ENCODE assay signal across 8 mouse cellular contexts in the genomic region with DNA sequence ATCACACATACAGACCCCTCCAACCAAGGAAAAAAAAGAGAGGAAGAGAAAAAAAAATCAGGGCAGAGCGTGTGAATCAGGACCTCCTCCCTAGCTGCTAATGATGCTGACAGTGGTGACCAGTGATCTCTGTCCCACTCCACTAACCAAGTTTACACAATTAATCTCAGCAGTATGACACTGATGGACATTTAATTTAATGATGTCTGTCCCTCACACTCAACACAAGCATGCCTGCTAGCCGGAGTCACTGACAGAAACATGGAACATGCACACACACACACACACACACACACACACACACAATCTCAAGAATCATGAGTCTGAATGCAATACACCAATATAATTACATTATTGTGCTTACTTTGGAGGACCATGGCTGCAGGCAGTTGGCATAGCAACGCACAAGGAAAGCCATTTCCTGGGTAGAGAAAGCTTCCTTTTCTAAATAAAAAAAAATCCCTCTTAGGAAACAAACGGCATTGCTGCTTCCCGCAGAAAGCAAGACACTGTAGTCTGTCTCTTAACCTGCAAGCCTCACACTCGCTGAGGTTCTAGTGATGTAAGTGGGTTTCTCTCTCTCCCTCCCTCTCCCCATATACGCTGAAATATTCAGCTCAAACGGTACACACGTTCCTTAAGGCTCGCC.
A peak's percentile ranks its signal among the peaks of the same experiment; 100 is the strongest.
DNase-seq lines count a peak whose midpoint lies in the region; ATAC-seq lines count a peak whose summit lies in the region.

No protein-coding gene starts in this region.

- H3K9ac ChIP-seq in forebrain, embryonic 16.5 days (replicated peaks; ENCODE audit: low read depth, low read length) = peak overlapping the region; percentile 61
- H3K9ac ChIP-seq in midbrain, embryonic 12.5 days (replicated peaks) = peak overlapping the region; percentile 34

- no peaks in the 10 kb centered on the region for H3K9me3 ChIP-seq in forebrain, embryonic 16.5 days (ENCODE audit: control insufficient read depth, low read length)
- H3K9me3 ChIP-seq in midbrain, embryonic 12.5 days = no peaks in the 10 kb centered on the region

- peaks cover 31% of the 10 kb centered on the region for H3K4me1 ChIP-seq in forebrain, embryonic 16.5 days (replicated peaks; ENCODE audit: control insufficient read depth, insufficient read depth, low read length)
- peaks cover 29% of the 10 kb centered on the region for H3K4me1 ChIP-seq in midbrain, embryonic 12.5 days

- peak; percentile 27 to 43 for DNase-seq in layer of hippocampus, postnatal 10 days (ENCODE audit: low spot score in 2 of 2)
- no peak for DNase-seq in layer of hippocampus, adult 11-12 months (ENCODE audit: low spot score)
- peak; percentile 52 to 60 for DNase-seq in cerebellum, postnatal 14 days
- DNase-seq in adipocyte (ENCODE audit: low spot score) = no peak
- no peak for DNase-seq in testis, postnatal 10 days (ENCODE audit: low spot score)

- peak; percentile 68 for ATAC-seq in forebrain, embryonic 16.5 days
- peak; percentile 72 for ATAC-seq in midbrain, embryonic 12.5 days (ENCODE audit: low FRiP score, low read depth)
- no peak for ATAC-seq in CD4-positive, CD25-positive, alpha-beta regulatory T cell, adult 4 months

- peak overlapping the region; percentile 48 for H3K4me3 ChIP-seq in forebrain, embryonic 16.5 days (replicated peaks; ENCODE audit: low read length)
- peak overlapping the region; percentile 31 for H3K4me3 ChIP-seq in midbrain, embryonic 12.5 days

- WGBS in forebrain, embryonic 16.5 days = 5% methylated on average over 10 of the region's 10 CpGs
- WGBS in midbrain, embryonic 12.5 days = 22% methylated on average over 10 of the region's 10 CpGs

- H3K27me3 ChIP-seq in forebrain, embryonic 16.5 days (replicated peaks; ENCODE audit: control insufficient read depth, insufficient read depth, low read length) = no peaks in the 10 kb centered on the region
- no peaks in the 10 kb centered on the region for H3K27me3 ChIP-seq in midbrain, embryonic 12.5 days

- H3K36me3 ChIP-seq in forebrain, embryonic 16.5 days (ENCODE audit: control insufficient read depth, insufficient read depth) = no peaks in the 10 kb centered on the region
- no peaks in the 10 kb centered on the region for H3K36me3 ChIP-seq in midbrain, embryonic 12.5 days

- H3K27ac ChIP-seq in forebrain, embryonic 16.5 days (ENCODE audit: low read length) = peak overlapping the region; percentile 94
- peak overlapping the region; percentile 78 for H3K27ac ChIP-seq in midbrain, embryonic 12.5 days (replicated peaks)

- H3K4me2 ChIP-seq in forebrain, embryonic 16.5 days (ENCODE audit: low read length) = peak overlapping the region; percentile 60
- H3K4me2 ChIP-seq in midbrain, embryonic 12.5 days (replicated peaks) = peak overlapping the region; percentile 52

Comparison
In these comparisons a context has a peak if more than half of its experiments do, and no peak if none do; other contexts are left out.
1. DNase-seq: peak in layer of hippocampus, postnatal 10 days (2 of 2) and cerebellum, postnatal 14 days (2 of 2); none in layer of hippocampus, adult 11-12 months (single experiment), adipocyte (single experiment) and testis, postnatal 10 days (single experiment).